Mouse (Mus musculus): Measurements from ENCODE around the gene Pcca.

Gene Pcca

DNA sequence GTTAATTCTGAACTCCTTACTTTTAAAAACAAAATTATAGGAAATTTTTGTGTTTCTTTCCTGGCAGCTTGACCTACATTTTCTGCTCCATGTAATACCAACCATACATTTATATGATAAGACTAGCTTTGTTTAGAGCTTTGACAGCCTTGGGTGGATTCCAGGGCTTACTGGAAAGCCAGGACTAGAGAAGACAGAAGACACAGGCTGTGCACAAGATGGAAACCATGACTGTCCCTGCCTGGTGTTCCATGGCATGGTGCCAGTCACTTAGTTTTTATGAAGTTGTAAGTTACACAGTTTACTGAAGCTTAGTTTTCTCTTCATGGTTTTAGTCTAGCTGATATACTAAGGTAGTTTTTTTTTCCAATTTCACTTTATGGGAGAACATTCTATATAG is 202.7 kb downstream of the Pcca start:
- no peak for DNase-seq (ENCODE audit: low spot score in 2 of 2)

- DNase-seq (ENCODE audit: low spot score in 2 of 2) = no peak
Measured at GRCm38 (mm10) chr14:122747860-122748842, 214.0 kb downstream of the Pcca start.

DNA sequence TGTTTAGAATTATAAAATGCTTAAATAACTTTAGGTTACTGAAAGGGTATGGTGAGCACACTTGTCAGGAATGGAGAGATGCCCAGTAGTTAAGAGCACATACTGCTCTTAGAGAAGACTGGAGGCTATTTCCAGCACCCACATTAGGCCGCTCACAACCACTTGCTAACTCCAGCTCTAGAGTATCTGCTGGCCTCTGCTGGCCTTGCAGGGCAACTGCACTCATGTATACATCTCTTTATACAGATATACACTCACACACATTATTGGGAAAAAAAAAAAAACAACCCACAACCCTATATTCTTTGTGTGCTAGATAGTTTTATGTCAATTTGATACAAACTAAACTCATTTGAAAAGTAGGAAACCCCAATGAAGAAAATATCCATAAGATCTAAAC is 217.4 kb downstream of the Pcca start:
- DNase-seq (ENCODE audit: low spot score in 2 of 2) = no peak

GRCm38 (mm10) chr14:122753278-122753677 is 219.2 kb downstream of the Pcca start:
- no peak for DNase-seq (ENCODE audit: low spot score in 2 of 2)

DNA sequence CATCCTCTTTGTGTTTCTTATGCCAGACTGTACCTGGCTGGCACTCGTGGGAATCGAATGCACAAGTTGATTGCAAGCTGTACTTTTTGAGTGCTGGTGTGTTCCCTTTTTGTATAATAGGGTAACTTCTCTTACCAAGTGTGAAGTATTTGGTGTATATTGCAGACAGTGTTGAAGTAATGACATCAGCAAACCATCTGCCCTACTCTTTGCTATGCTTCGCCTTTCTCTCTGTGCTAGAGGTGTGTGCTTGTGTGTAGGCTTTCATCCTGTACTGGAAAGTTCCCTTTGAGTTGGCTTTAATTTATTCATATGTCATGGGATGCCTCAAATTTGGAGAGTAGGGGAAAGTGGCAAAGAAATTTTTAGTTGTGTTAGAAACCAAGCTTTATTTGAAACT is 220.2 kb downstream of the Pcca start:
- DNase-seq (ENCODE audit: low spot score in 2 of 2) = no peak

DNA sequence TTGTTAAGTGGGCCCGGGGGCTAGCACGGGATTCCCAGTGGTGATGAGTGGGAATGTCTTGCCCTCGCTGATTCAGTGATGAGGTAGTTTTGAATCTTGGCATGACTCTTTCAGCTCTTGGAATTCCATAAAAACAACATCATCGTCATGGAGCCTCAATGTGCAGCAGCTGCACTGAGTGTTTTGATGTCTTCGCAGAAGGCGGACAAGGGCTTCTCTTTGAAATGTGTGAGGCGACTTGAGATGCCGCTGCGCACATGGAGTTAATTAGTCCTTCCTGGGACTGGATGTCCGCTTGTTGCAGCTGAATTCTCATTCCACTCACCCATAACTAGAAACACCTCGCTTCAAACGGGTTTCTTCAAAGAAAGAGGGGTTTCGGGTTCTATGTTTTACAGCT is 221.4 kb downstream of the Pcca start:
- peak in 1 of 2 experiments; percentile 30 for DNase-seq (ENCODE audit: low spot score in 2 of 2)

- no peak for DNase-seq (ENCODE audit: low spot score in 2 of 2)
Measured at GRCm38 (mm10) chr14:122756671-122757070, 222.5 kb downstream of the Pcca start.

GRCm38 (mm10) chr14:122759890-122760289 is 225.8 kb downstream of the Pcca start:
- no peak for DNase-seq (ENCODE audit: low spot score in 2 of 2)

DNA sequence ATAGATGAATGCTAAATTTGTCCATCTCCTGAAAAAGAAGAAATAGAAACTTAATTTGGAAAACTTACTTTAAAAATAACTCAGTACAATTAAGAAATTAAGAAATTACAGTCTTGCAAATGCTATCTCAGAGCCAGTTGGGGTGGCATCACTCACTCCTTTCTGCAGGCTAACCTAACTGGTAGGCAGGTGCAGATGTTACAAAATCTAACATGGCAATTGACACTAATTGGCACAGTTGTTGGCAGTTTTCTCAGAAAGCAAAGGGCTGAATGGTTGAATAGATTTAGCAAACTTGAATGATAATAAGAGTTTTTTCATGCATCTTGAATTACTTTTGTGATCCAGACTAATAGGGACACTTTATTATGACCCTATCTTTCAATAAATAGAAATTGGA is 226.7 kb downstream of the Pcca start:
- no peak for DNase-seq (ENCODE audit: low spot score in 2 of 2)

DNA sequence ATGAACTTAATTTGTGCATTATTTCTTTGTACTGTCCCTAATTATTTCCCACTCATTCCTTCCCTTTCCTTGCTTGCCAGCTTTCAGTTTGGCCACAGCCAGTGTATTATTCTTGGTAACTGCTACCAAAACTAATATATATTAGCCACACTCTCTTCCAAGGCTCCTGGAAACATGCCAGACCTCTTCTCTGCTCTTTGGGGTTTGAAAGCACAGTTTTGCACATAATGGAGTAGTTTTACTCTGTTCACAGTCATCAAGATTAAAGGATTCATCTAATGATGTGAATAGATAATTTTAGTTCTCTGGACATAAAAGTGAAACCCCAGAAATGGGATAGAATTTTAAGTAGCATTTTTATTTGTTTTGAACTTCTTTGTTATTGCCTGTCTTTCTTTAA is 228.5 kb downstream of the Pcca start:
- no peak for DNase-seq (ENCODE audit: low spot score in 2 of 2)

DNA sequence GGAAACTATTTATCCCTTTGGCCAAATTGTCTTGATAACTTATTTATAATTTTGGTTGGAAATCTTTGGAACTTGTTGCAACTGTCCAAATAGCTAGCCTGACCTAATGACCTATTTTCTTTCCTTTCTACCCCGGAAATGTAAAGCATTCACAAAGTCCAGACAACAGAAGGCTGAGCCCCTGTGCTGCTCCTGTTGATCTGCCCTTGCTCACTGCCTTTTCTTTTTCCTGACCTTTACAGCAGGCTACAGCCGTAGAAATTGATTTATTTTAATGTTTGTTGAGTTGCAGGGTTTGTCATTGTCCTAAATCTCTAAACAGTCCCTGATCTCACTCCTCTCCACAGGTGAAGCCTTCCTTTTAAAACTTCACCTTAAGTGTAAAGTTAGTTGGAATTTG is 231.8 kb downstream of the Pcca start:
- no peak for DNase-seq (ENCODE audit: low spot score in 2 of 2)

GRCm38 (mm10) chr14:122766448-122766847 is 232.3 kb downstream of the Pcca start:
- DNase-seq (ENCODE audit: low spot score in 2 of 2) = no peak

- DNase-seq (ENCODE audit: low spot score in 2 of 2) = no peak
Measured at GRCm38 (mm10) chr14:122784701-122785100, 250.6 kb downstream of the Pcca start.

DNA sequence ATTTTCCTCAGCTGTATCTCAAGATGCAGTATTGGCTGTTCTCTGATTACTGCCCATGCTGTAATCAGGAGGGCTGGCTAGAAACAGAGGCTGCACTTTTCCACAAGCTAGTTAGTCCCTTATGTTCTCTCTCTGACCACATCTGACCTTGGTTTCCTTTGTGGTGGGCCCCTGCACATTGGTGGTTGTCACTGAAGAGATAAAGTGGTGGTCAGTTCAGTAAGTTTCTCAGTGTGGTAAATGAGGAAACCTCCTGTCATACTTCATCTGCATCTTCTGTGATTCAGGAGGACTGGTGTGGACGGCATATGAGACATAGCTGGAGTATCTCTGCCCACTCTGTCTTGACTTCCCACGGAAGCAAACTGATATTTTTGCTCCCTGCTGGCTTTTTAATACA is 254.1 kb downstream of the Pcca start:
- no peak for DNase-seq (ENCODE audit: low spot score in 2 of 2)

DNA sequence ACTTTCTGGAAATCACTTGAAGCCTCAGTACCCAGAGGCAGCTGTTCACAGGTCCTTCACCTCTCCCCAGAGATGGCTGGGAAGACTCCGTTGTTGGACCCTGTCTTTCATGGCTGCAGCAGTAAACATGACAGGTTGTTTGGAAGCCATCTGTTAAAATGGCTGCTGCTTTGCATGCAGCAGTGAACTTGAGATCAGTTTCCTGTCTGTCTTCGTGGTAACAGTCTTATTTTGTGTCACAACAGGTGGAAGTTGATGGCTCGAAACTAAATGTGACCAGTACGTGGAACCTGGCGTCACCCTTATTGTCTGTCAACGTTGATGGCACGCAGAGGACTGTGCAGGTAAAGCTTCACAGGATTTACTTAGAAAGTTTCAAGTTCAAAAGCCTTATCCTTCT is 256.0 kb downstream of the Pcca start:
- no peak for DNase-seq (ENCODE audit: low spot score in 2 of 2)

DNA sequence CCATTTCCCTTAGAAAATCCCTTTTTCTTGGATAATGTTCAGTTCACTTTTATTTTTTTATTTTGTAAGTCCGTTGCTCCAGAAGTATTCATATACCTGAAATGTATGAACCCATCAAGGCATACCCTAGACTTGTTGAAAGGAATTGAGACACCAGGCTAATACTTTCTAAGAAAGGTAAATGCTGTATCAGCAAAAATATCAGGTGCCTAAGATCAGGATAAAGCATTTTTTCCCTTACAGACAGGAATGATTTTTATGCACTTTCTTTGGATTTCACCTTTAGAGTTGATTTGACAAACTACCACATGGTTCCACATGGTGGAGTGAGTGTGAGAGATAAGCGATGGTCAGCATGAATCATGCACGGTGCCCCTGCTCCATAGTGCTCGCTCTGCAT is 259.2 kb downstream of the Pcca start:
- DNase-seq (ENCODE audit: low spot score in 2 of 2) = no peak

GRCm38 (mm10) chr14:122800296-122800695 is 266.2 kb downstream of the Pcca start:
- no peak for DNase-seq (ENCODE audit: low spot score in 2 of 2)

DNA sequence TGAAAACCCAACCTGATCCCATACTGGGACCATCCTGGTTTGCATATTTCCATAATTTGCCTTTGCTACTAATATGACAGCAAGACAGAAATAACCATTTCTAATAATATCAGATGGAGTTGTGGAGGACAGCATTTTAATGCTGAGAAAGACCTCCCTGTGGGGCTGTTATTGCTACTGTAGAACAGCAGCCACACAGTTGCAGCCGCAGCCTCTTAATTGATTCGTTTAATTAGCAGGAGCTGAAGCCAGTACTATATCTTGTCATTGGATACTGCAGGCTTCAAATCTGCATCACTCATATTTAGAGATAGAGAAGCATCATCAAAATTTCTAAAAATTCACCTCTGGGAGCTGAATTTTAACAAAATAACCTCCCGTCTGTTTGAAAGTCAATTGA is 286.9 kb downstream of the Pcca start:
- no peak for DNase-seq (ENCODE audit: low spot score in 2 of 2)

DNA sequence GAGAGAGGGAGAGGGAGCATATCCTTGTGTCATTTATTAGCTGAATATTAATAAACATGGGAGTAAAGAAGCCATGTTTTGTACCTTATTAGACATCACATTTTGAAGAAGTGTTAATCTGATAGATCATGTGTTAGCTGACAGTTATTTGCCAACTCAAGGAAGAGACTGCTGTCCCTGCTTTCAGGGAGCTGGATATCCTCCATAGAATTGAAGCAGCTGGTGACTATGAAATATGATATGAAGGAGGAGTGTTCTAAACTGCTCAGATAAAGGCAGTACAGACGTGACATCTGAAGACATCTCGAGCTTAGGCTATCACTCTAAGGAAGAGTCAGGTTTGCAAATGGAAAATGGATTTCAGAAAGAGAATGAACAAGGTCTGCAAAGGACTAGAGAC is 289.7 kb downstream of the Pcca start:
- no peak for DNase-seq (ENCODE audit: low spot score in 2 of 2)

DNA sequence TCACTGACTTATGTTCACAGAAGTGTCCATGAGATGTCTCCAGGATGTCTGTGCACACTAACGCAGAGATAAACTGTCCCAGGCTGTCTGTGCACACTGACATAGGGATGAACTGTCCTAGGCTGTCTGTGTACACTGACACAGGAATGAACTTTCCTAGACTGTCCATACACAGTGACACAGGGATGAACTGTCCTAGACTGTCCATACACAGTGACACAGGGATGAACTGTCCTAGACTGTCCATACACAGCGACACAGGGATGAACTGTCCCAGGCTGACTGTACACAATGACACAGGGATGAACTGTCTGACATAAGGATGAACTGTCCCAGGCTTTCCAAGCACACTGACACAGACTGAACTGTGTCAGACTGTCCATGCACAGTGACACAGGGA is 291.3 kb downstream of the Pcca start:
- DNase-seq (ENCODE audit: low spot score in 2 of 2) = no peak

- no peak for DNase-seq (ENCODE audit: low spot score in 2 of 2)
Measured at GRCm38 (mm10) chr14:122830433-122830832, 296.3 kb downstream of the Pcca start.

- DNase-seq (ENCODE audit: low spot score in 2 of 2) = no peak
Measured at GRCm38 (mm10) chr14:122833666-122834065, 299.5 kb downstream of the Pcca start.

DNA sequence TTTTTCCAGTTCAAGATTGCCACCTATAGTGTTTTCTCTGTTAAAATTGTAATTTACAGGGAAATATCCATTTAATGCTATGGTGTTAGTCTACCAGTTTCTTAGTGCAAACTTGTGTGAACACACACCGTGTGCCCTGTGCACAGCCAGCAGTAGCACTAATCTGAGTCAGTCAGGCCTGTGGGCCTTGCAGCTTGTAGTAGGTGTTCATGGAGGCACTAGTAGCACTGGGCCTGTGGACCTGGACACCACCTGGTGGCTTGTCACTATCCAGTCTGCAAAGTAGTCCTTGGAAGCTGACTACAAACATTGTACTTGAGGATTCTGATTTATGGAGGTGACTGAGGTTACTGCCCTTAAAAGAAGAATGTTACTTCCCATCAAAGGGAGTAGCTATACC is 300.6 kb downstream of the Pcca start:
- DNase-seq (ENCODE audit: low spot score in 2 of 2) = no peak

All from right cerebral cortex, postnatal 10 days (tissue).